In genomic region chr16:20535296-20536080, GRCm38 (mm10) we compare ENCODE assay signal across 8 mouse cellular contexts. TPM values are rescaled to one million over a fixed set of nuclear protein-coding genes. Genes with fewer than 3 reads are reported as not detected.
DNase-seq lines count a peak whose midpoint lies in the region; ATAC-seq and TF ChIP-seq lines count a peak whose summit lies in the region.

Gene Ap2m1 (plus strand): TSS chr16:20535478.

- DNase-seq in c-Kit-positive CD71-positive TER-119-positive erythroid progenitor cells, embryonic 14.5 days (ENCODE audit: low spot score): peak; percentile 97
- peak; percentile 99 for DNase-seq in heart, postnatal 0 days (ENCODE audit: low spot score)
- peak; percentile 93 to 96 for DNase-seq in kidney, postnatal 4 days

- H3K4me1 ChIP-seq in E14TG2a.4 (replicated peaks; ENCODE audit: low read depth, low read length): peaks cover 65% of the 10 kb centered on the region
- peaks cover 26% of the 10 kb centered on the region for H3K4me1 ChIP-seq in forebrain, embryonic 12.5 days
- peaks cover 21% of the 10 kb centered on the region for H3K4me1 ChIP-seq in heart, postnatal 0 days (ENCODE audit: control insufficient read depth, insufficient read depth)
- H3K4me1 ChIP-seq in liver, embryonic 16.5 days (ENCODE audit: control insufficient read depth, low read depth, low read length): peaks cover 26% of the 10 kb centered on the region
- peaks cover 26% of the 10 kb centered on the region for H3K4me1 ChIP-seq in neural tube, embryonic 13.5 days (replicated peaks)
- H3K4me1 ChIP-seq in testis, adult 2 months (ENCODE audit: control insufficient read depth, insufficient read depth, low read length): peaks cover 3% of the 10 kb centered on the region; the same call in 1 of the 2 replicates

- under 1% methylated on average over 50 of the region's 52 CpGs for WGBS in forebrain, embryonic 12.5 days
- WGBS in heart, postnatal 0 days: under 1% methylated on average over 51 of the region's 52 CpGs
- WGBS in liver, embryonic 16.5 days (ENCODE audit: insufficient replicate concordance): under 1% methylated on average over 52 of the region's 52 CpGs
- under 1% methylated on average over 52 of the region's 52 CpGs for WGBS in neural tube, embryonic 13.5 days

- peak within 1 kb of the TSS; percentile 89 for H3K4me2 ChIP-seq in forebrain, embryonic 12.5 days
- peak within 1 kb of the TSS; percentile 80 for H3K4me2 ChIP-seq in heart, postnatal 0 days (ENCODE audit: low read depth, low read length)
- H3K4me2 ChIP-seq in liver, embryonic 16.5 days (ENCODE audit: low read depth, low read length): peak within 1 kb of the TSS; percentile 79
- H3K4me2 ChIP-seq in neural tube, embryonic 13.5 days: peak within 1 kb of the TSS; percentile 88

- TF ChIP-seq EP300 in heart, postnatal 0 days (IDR thresholded peaks at IDR 0.05; ENCODE audit: low read depth): no peak

- no peaks in the 10 kb centered on the region for H3K9me3 ChIP-seq in E14TG2a.4 (ENCODE audit: low read length)
- no peaks in the 10 kb centered on the region for H3K9me3 ChIP-seq in forebrain, embryonic 12.5 days
- H3K9me3 ChIP-seq in heart, postnatal 0 days (replicated peaks; ENCODE audit: control insufficient read depth, low read length): no peaks in the 10 kb centered on the region
- H3K9me3 ChIP-seq in liver, embryonic 16.5 days (replicated peaks; ENCODE audit: control insufficient read depth, low read length): no peaks in the 10 kb centered on the region
- H3K9me3 ChIP-seq in neural tube, embryonic 13.5 days: no peaks in the 10 kb centered on the region

- peaks cover 50% of the 10 kb centered on the region for H3K36me3 ChIP-seq in E14TG2a.4 (ENCODE audit: insufficient read depth, low read length)
- H3K36me3 ChIP-seq in forebrain, embryonic 12.5 days (replicated peaks): peaks cover 61% of the 10 kb centered on the region
- H3K36me3 ChIP-seq in heart, postnatal 0 days (replicated peaks; ENCODE audit: control insufficient read depth, insufficient read depth, low read length): peaks cover 53% of the 10 kb centered on the region
- peaks cover 30% of the 10 kb centered on the region for H3K36me3 ChIP-seq in liver, embryonic 16.5 days (ENCODE audit: control insufficient read depth, insufficient read depth)
- peaks cover 60% of the 10 kb centered on the region for H3K36me3 ChIP-seq in neural tube, embryonic 13.5 days
- H3K36me3 ChIP-seq in testis, adult 2 months (ENCODE audit: control insufficient read depth, insufficient read depth, low read length): no peaks in the 10 kb centered on the region; the same call in 1 of the 2 replicates

- no peaks in the 10 kb centered on the region for H3K27me3 ChIP-seq in E14TG2a.4 (ENCODE audit: insufficient read depth, low read length)
- H3K27me3 ChIP-seq in forebrain, embryonic 12.5 days: no peaks in the 10 kb centered on the region
- no peaks in the 10 kb centered on the region for H3K27me3 ChIP-seq in heart, postnatal 0 days (ENCODE audit: control insufficient read depth, insufficient read depth, low read length)
- no peaks in the 10 kb centered on the region for H3K27me3 ChIP-seq in liver, embryonic 16.5 days (ENCODE audit: control insufficient read depth, insufficient read depth, low read depth, low read length)
- H3K27me3 ChIP-seq in neural tube, embryonic 13.5 days: no peaks in the 10 kb centered on the region
- H3K27me3 ChIP-seq in testis, adult 2 months (ENCODE audit: control insufficient read depth, insufficient read depth, low read length): no peaks in the 10 kb centered on the region

- no peak for TF ChIP-seq CTCF in E14TG2a.4 (conservative IDR thresholded peaks at IDR 0.05; ENCODE audit: low read length)
- TF ChIP-seq CTCF in heart, postnatal 0 days (IDR thresholded peaks at IDR 0.05; ENCODE audit: low read depth): no peak
- TF ChIP-seq CTCF in testis, adult 2 months (IDR thresholded peaks at IDR 0.05; ENCODE audit: control insufficient read depth, insufficient read depth, insufficient replicate concordance, low read depth, low read length): no peak

- H3K9ac ChIP-seq in forebrain, embryonic 12.5 days: peak within 1 kb of the TSS; percentile 95
- peak within 1 kb of the TSS; percentile 92 for H3K9ac ChIP-seq in heart, postnatal 0 days (replicated peaks; ENCODE audit: low read depth, low read length)
- H3K9ac ChIP-seq in liver, embryonic 16.5 days (ENCODE audit: low read depth, low read length): peak within 1 kb of the TSS; percentile 72
- peak within 1 kb of the TSS; percentile 97 for H3K9ac ChIP-seq in neural tube, embryonic 13.5 days

- peak within 1 kb of the TSS; percentile 98 for H3K4me3 ChIP-seq in E14TG2a.4 (replicated peaks; ENCODE audit: low read length)
- peak within 1 kb of the TSS; percentile 92 for H3K4me3 ChIP-seq in forebrain, embryonic 12.5 days (replicated peaks)
- peak within 1 kb of the TSS; percentile 96 for H3K4me3 ChIP-seq in heart, postnatal 0 days (ENCODE audit: low read depth, low read length)
- H3K4me3 ChIP-seq in liver, embryonic 16.5 days (ENCODE audit: low read depth, low read length): peak within 1 kb of the TSS; percentile 68
- H3K4me3 ChIP-seq in neural tube, embryonic 13.5 days: peak within 1 kb of the TSS; percentile 86
- H3K4me3 ChIP-seq in testis, adult 2 months (ENCODE audit: control insufficient read depth, low read depth, low read length): peak within 1 kb of the TSS; percentile 98

- peak; percentile 66 for TF ChIP-seq POLR2A in testis, adult 2 months (IDR thresholded peaks at IDR 0.05; ENCODE audit: control insufficient read depth, low read depth, low read length)

- H3K27ac ChIP-seq in forebrain, embryonic 12.5 days: peak within 1 kb of the TSS; percentile 86
- H3K27ac ChIP-seq in heart, postnatal 0 days (ENCODE audit: low read depth): peak within 1 kb of the TSS; percentile 93
- H3K27ac ChIP-seq in liver, embryonic 16.5 days (ENCODE audit: low read length): peak within 1 kb of the TSS; percentile 95
- peak within 1 kb of the TSS; percentile 87 for H3K27ac ChIP-seq in neural tube, embryonic 13.5 days (replicated peaks)
- peak within 1 kb of the TSS; percentile 96 for H3K27ac ChIP-seq in testis, adult 2 months (ENCODE audit: control insufficient read depth, insufficient read depth, low read depth, low read length)

- ATAC-seq in forebrain, embryonic 12.5 days (ENCODE audit: low FRiP score): peak; percentile 98
- peak; percentile 96 for ATAC-seq in heart, postnatal 0 days (ENCODE audit: insufficient read depth, low read depth)
- peak; percentile 95 for ATAC-seq in liver, embryonic 16.5 days (ENCODE audit: low read depth)
- ATAC-seq in neural tube, embryonic 13.5 days (ENCODE audit: low read depth): peak; percentile 98

RNA-seq across cellular contexts. Expression of gene Ap2m1, which starts in this region (rescaled TPM):
- 834 and 882 TPM in 2 replicates for polyA plus RNA-seq in forebrain, embryonic 12.5 days (2016; fragmentation: Nextera tagmentation; extraction: Ambion mirVana)
- total RNA-seq in heart, postnatal 0 days (2014; rRNA removed; ENCODE audit: low replicate concordance): 327 and 429 TPM in 2 replicates
- polyA plus RNA-seq in heart, postnatal 0 days (2015; fragmentation: Nextera tagmentation; extraction: Ambion mirVana): 363 and 375 TPM in 2 replicates
- polyA plus RNA-seq in liver, embryonic 16.5 days (2015; fragmentation: Nextera tagmentation; extraction: Ambion mirVana): 388 and 409 TPM in 2 replicates
- polyA plus RNA-seq in neural tube, embryonic 13.5 days (2015; fragmentation: Nextera tagmentation; extraction: Ambion mirVana): 1,020 and 1,063 TPM in 2 replicates
- 112 and 119 TPM in 2 replicates for polyA plus RNA-seq in testis, adult 2 months (2012; rRNA removed)

Comparison
In these comparisons a context has a peak if more than half of its experiments do, and no peak if none do; other contexts are left out.
1. Peak in every context shown above with its lines: DNase-seq, ATAC-seq, H3K4me3 ChIP-seq and H3K27ac ChIP-seq.